Mouse (Mus musculus): ENCODE results near the gene Csad. TPM values are rescaled to one million over a fixed set of nuclear protein-coding genes. Genes with fewer than 3 reads are reported as not detected.

Csad gene
- total and polyA plus RNA-seq, 2 experiments from 2014 or later, result 27.7 to 64.7 TPM

DNA sequence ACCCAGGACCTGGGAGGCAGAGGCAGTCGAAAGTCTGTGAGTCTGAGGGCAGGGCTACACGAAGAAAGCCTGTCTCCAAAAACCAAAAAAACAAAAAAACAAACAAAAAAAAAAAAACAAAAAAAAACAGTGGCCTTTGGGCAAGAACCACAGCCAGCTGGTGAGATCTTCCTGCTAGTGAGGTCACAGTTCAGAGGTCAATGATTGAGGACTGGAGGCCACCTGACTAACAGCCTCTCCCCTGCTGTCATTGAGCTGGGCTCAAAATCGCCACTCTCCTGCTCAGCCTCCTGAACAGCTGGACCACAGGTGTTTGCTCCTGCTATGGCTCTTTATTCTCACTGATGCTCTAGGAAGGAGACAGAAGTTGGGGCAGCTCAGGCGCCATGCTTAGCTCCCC lies 51.9 kb downstream of the Csad start:
- Histone ChIP-seq H3K27me3 (ENCODE audit: control insufficient read depth, insufficient read depth, low read length) (0 out of 2 replicates have a peak, but pooled peaks cover 2% of the 10 kb centered on the region), H3K4me3 (ENCODE audit: low read depth, low read length) (no peak overlapping the region), H3K27ac (ENCODE audit: low read depth) (no peak overlapping the region), H3K4me2 (ENCODE audit: low read depth, low read length) (no peak overlapping the region), H3K4me1 (ENCODE audit: control insufficient read depth, insufficient read depth) (0 out of 2 replicates have a peak, but pooled peaks cover 3% of the 10 kb centered on the region), H3K9ac (replicated peaks; ENCODE audit: low read depth, low read length) (no peak overlapping the region), H3K36me3 (replicated peaks; ENCODE audit: control insufficient read depth, insufficient read depth, low read length) (no peaks in the 10 kb centered on the region), H3K9me3 (replicated peaks; ENCODE audit: control insufficient read depth, low read length) (no peaks in the 10 kb centered on the region)
- ATAC-seq (ENCODE audit: insufficient read depth, low read depth), result no peak
- TF ChIP-seq CTCF (IDR thresholded peaks at IDR 0.05; ENCODE audit: low read depth) (no peak), EP300 (IDR thresholded peaks at IDR 0.05; ENCODE audit: low read depth) (no peak)
- WGBS, result 58% methylated on average over 4 of the region's 4 CpGs
- no peak for DNase-seq (ENCODE audit: low spot score)

DNA sequence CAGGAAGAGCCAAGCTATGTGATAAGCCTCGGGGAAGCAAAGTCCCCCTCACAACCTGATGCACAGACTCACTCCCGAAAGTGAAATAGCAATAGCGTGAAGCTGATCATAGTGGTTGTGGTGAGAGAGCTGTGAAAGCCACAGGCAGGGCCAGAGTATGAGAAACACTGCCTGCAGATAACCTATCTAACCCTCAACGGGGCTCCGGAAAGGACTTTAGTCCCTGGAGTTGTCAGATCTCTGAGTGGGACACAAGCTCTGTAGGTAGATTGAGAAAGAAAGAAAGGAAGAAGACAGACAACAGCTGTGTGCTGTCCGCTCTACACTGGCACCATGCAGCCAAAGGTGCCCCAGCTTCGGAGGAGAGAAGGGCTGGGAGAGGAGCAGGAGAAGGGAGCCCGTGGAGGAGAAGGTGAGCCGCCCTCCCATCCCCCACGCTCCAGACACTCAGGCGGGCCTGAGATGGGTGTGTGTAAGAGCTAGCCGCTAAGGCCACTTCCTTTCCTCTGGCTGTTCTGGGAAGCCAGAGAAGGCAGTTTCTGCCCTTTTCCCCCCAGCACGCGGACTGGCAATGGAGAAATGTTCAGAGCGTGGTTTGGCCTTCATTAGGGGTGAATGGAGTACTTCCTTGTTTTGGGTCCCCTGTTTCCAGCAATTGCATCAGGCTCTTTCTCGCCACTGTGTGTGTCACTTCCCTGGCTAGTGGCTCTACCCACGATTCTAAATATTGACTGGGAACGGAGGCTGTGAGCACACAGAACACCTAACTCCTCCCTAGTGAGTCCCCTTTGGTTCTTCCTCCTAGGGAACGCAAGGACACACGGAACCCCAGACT lies 54.0 kb downstream of the Csad start, which contains the start of gene Soat2:
Gene Soat2, plus strand, starts transcription at position 226 of the 835 bp plus-strand sequence.
- DNase-seq (ENCODE audit: low spot score) (no peak), ATAC-seq (ENCODE audit: insufficient read depth, low read depth) (peak; percentile 49)
- Histone ChIP-seq H3K4me2 (ENCODE audit: low read depth, low read length) (peak within 1 kb of the TSS; percentile 26), H3K9ac (replicated peaks; ENCODE audit: low read depth, low read length) (peak within 1 kb of the TSS; percentile 19; the same call in 1 of the 2 replicates), H3K27ac (ENCODE audit: low read depth) (no peak within 1 kb of the TSS; the same call in 1 of the 2 replicates), H3K9me3 (replicated peaks; ENCODE audit: control insufficient read depth, low read length) (no peaks in the 10 kb centered on the region), H3K4me3 (ENCODE audit: low read depth, low read length) (no peak within 1 kb of the TSS), H3K36me3 (replicated peaks; ENCODE audit: control insufficient read depth, insufficient read depth, low read length) (no peaks in the 10 kb centered on the region), H3K27me3 (ENCODE audit: control insufficient read depth, insufficient read depth, low read length) (peaks cover 7% of the 10 kb centered on the region; the same call in 1 of the 2 replicates), H3K4me1 (ENCODE audit: control insufficient read depth, insufficient read depth) (no peaks in the 10 kb centered on the region)
- WGBS, result 27% methylated on average over 20 of the region's 20 CpGs
- TF ChIP-seq EP300 (IDR thresholded peaks at IDR 0.05; ENCODE audit: low read depth) (no peak), CTCF (IDR thresholded peaks at IDR 0.05; ENCODE audit: low read depth) (no peak)

DNA sequence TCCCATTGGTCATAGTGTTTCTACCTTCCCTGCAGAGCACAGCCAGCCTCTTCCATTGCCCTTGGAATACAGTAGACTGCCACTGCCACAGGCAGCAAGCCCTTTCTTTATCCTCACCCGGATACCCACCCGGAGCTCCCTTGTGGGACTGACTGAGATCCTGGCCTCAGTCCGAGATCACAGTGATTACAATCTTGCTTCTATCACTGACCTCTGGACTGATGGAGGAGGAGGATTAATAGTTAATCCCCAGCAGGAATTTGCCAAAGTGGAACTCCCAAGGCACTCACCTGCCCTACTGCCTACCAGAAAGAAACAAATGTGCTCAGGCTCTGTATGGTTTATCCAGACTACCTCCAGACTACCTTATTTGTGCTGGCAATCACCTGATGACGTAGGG lies 55.0 kb downstream of the Csad start:
- peaks cover 16% of the 10 kb centered on the region for H3K27me3 ChIP-seq (ENCODE audit: control insufficient read depth, insufficient read depth, low read length)
- TF ChIP-seq CTCF (IDR thresholded peaks at IDR 0.05; ENCODE audit: low read depth) (no peak), EP300 (IDR thresholded peaks at IDR 0.05; ENCODE audit: low read depth) (no peak)
- H3K27ac ChIP-seq (ENCODE audit: low read depth), result no peak overlapping the region
- H3K36me3 ChIP-seq (replicated peaks; ENCODE audit: control insufficient read depth, insufficient read depth, low read length), result no peaks in the 10 kb centered on the region
- no peak for DNase-seq (ENCODE audit: low spot score)
- ATAC-seq (ENCODE audit: insufficient read depth, low read depth), result no peak
- no peaks in the 10 kb centered on the region for H3K9me3 ChIP-seq (replicated peaks; ENCODE audit: control insufficient read depth, low read length)
- WGBS, result 72% methylated on average over 4 of the region's 4 CpGs
- peaks cover 2% of the 10 kb centered on the region; the same call in 1 of the 2 replicates for H3K4me1 ChIP-seq (ENCODE audit: control insufficient read depth, insufficient read depth)
- H3K4me3 ChIP-seq (ENCODE audit: low read depth, low read length), result no peak overlapping the region
- H3K4me2 ChIP-seq (ENCODE audit: low read depth, low read length), result no peak overlapping the region
- H3K9ac ChIP-seq (replicated peaks; ENCODE audit: low read depth, low read length), result no peak overlapping the region

GRCm38 (mm10) chr15:102147674-102148402 lies 56.7 kb downstream of the Csad start:
- no peak overlapping the region for H3K4me2 ChIP-seq (ENCODE audit: low read depth, low read length)
- no peak for DNase-seq (ENCODE audit: low spot score)
- ATAC-seq (ENCODE audit: insufficient read depth, low read depth), result no peak
- 54% methylated on average over 16 of the region's 16 CpGs for WGBS
- no peak overlapping the region for H3K27ac ChIP-seq (ENCODE audit: low read depth)
- no peak overlapping the region; the same call in 1 of the 2 replicates for H3K9ac ChIP-seq (replicated peaks; ENCODE audit: low read depth, low read length)
- H3K4me3 ChIP-seq (ENCODE audit: low read depth, low read length), result no peak overlapping the region
- H3K4me1 ChIP-seq (ENCODE audit: control insufficient read depth, insufficient read depth), result peaks cover 4% of the 10 kb centered on the region; the same call in 1 of the 2 replicates
- H3K36me3 ChIP-seq (replicated peaks; ENCODE audit: control insufficient read depth, insufficient read depth, low read length), result no peaks in the 10 kb centered on the region
- no peaks in the 10 kb centered on the region for H3K9me3 ChIP-seq (replicated peaks; ENCODE audit: control insufficient read depth, low read length)
- peaks cover 25% of the 10 kb centered on the region for H3K27me3 ChIP-seq (ENCODE audit: control insufficient read depth, insufficient read depth, low read length)
- TF ChIP-seq EP300 (IDR thresholded peaks at IDR 0.05; ENCODE audit: low read depth), result no peak
- TF ChIP-seq CTCF (IDR thresholded peaks at IDR 0.05; ENCODE audit: low read depth), result no peak

DNA sequence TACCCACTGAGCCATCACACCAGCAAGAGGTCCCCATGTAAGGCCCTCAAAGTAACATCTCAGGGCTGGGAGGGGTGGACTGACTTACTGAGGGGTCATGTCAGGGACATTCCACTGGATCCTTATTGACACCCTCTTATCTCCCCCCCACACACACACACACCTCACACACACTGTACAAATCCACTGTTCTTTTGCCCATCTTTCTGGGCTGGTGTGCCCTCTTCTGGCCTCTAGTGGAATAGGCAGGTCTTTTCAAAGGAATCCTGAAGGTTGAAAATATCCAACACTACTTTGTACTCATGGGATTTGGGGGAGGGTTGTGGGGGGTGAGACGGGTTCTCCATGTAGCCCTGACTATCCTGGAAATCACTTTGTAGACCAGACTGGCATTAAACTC lies 57.6 kb downstream of the Csad start:
- DNase-seq (ENCODE audit: low spot score) (peak; percentile 69), ATAC-seq (ENCODE audit: insufficient read depth, low read depth) (peak; percentile 68; the same call in 1 of the 2 replicates)
- H3K4me2 ChIP-seq (ENCODE audit: low read depth, low read length), result no peak overlapping the region
- no peaks in the 10 kb centered on the region for H3K36me3 ChIP-seq (replicated peaks; ENCODE audit: control insufficient read depth, insufficient read depth, low read length)
- peaks cover 25% of the 10 kb centered on the region for H3K27me3 ChIP-seq (ENCODE audit: control insufficient read depth, insufficient read depth, low read length)
- WGBS, result 0% methylated on average over 1 of the region's 1 CpGs
- no peak overlapping the region for H3K9ac ChIP-seq (replicated peaks; ENCODE audit: low read depth, low read length)
- TF ChIP-seq EP300 (IDR thresholded peaks at IDR 0.05; ENCODE audit: low read depth) (no peak), CTCF (IDR thresholded peaks at IDR 0.05; ENCODE audit: low read depth) (peak; percentile 83)
- H3K4me1 ChIP-seq (ENCODE audit: control insufficient read depth, insufficient read depth), result peaks cover 4% of the 10 kb centered on the region; the same call in 1 of the 2 replicates
- no peak overlapping the region for H3K4me3 ChIP-seq (ENCODE audit: low read depth, low read length)
- no peaks in the 10 kb centered on the region for H3K9me3 ChIP-seq (replicated peaks; ENCODE audit: control insufficient read depth, low read length)
- H3K27ac ChIP-seq (ENCODE audit: low read depth), result no peak overlapping the region
